7 mouse cellular contexts compared by ENCODE assay signal in genomic region chrX:102189581-102189980, GRCm38 (mm10). TPM values are rescaled to one million over a fixed set of nuclear protein-coding genes. Genes with fewer than 3 reads are reported as not detected.
DNase-seq lines count a peak whose midpoint lies in the region; ATAC-seq lines count a peak whose summit lies in the region.

No protein-coding gene starts in this region.

- ATAC-seq in kidney, embryonic 16.5 days (ENCODE audit: low FRiP score, low TSS enrichment): no peak
- ATAC-seq in hindbrain, embryonic 14.5 days (ENCODE audit: low FRiP score): no peak
- no peak for ATAC-seq in midbrain, embryonic 14.5 days (ENCODE audit: low FRiP score, low TSS enrichment)

- H3K36me3 ChIP-seq in kidney, embryonic 16.5 days (ENCODE audit: insufficient read depth, low read length): peaks cover 18% of the 10 kb centered on the region; the same call in 1 of the 2 replicates
- peaks cover 30% of the 10 kb centered on the region for H3K36me3 ChIP-seq in embryonic facial prominence, embryonic 10.5 days (replicated peaks)
- peaks cover 11% of the 10 kb centered on the region for H3K36me3 ChIP-seq in hindbrain, embryonic 14.5 days (replicated peaks; ENCODE audit: control insufficient read depth, insufficient read depth)
- H3K36me3 ChIP-seq in midbrain, embryonic 14.5 days (ENCODE audit: control insufficient read depth, insufficient read depth, low read length): peaks cover 12% of the 10 kb centered on the region

- DNase-seq in kidney, postnatal 14 days: no peak
- DNase-seq in embryonic facial prominence, embryonic 10.5 days (ENCODE audit: low spot score): no peak
- no peak for DNase-seq in hindbrain, embryonic 14.5 days (ENCODE audit: low spot score)
- no peak for DNase-seq in midbrain, embryonic 14.5 days
- no peak for DNase-seq in retina, embryonic 14.5 days (ENCODE audit: low spot score)
- DNase-seq in gastrocnemius, adult 18-20 months (ENCODE audit: low spot score): no peak

- WGBS in kidney, embryonic 16.5 days: 49% methylated on average over 5 of the region's 5 CpGs
- 46% methylated on average over 5 of the region's 5 CpGs for WGBS in embryonic facial prominence, embryonic 10.5 days
- 56% methylated on average over 5 of the region's 5 CpGs for WGBS in hindbrain, embryonic 14.5 days
- 47% methylated on average over 5 of the region's 5 CpGs for WGBS in midbrain, embryonic 14.5 days

- H3K9me3 ChIP-seq in kidney, embryonic 16.5 days (ENCODE audit: low read length): no peaks in the 10 kb centered on the region
- H3K9me3 ChIP-seq in embryonic facial prominence, embryonic 10.5 days: no peaks in the 10 kb centered on the region
- no peaks in the 10 kb centered on the region for H3K9me3 ChIP-seq in hindbrain, embryonic 14.5 days (ENCODE audit: control insufficient read depth, low read length)
- no peaks in the 10 kb centered on the region for H3K9me3 ChIP-seq in midbrain, embryonic 14.5 days (ENCODE audit: control insufficient read depth, low read length)

- no peak overlapping the region for H3K27ac ChIP-seq in kidney, embryonic 16.5 days (ENCODE audit: low read length)
- no peak overlapping the region for H3K27ac ChIP-seq in embryonic facial prominence, embryonic 10.5 days (replicated peaks)
- H3K27ac ChIP-seq in hindbrain, embryonic 14.5 days: no peak overlapping the region
- no peak overlapping the region for H3K27ac ChIP-seq in midbrain, embryonic 14.5 days (replicated peaks; ENCODE audit: low read depth, low read length)

- H3K4me2 ChIP-seq in kidney, embryonic 16.5 days (replicated peaks; ENCODE audit: low read depth, low read length): peak overlapping the region; percentile 35; the same call in 1 of the 2 replicates
- 0 out of 2 replicates have a peak overlapping the region, but pooled peaks have one; percentile 17 for H3K4me2 ChIP-seq in hindbrain, embryonic 14.5 days (replicated peaks)
- peak overlapping the region; percentile 69; the same call in 1 of the 2 replicates for H3K4me2 ChIP-seq in midbrain, embryonic 14.5 days (ENCODE audit: low read length)

- no peak overlapping the region for H3K9ac ChIP-seq in kidney, embryonic 16.5 days (replicated peaks; ENCODE audit: low read length)
- no peak overlapping the region for H3K9ac ChIP-seq in hindbrain, embryonic 14.5 days
- H3K9ac ChIP-seq in midbrain, embryonic 14.5 days (replicated peaks; ENCODE audit: low read length): no peak overlapping the region

- peaks cover 3% of the 10 kb centered on the region; the same call in 1 of the 2 replicates for H3K27me3 ChIP-seq in kidney, embryonic 16.5 days (ENCODE audit: insufficient read depth, low read length)
- H3K27me3 ChIP-seq in embryonic facial prominence, embryonic 10.5 days (replicated peaks; ENCODE audit: low read depth, poor library complexity, severe bottlenecking): peaks cover 42% of the 10 kb centered on the region
- no peaks in the 10 kb centered on the region for H3K27me3 ChIP-seq in hindbrain, embryonic 14.5 days (ENCODE audit: control insufficient read depth, insufficient read depth, low read length)
- no peaks in the 10 kb centered on the region for H3K27me3 ChIP-seq in midbrain, embryonic 14.5 days (ENCODE audit: control insufficient read depth, insufficient read depth, low read length)

- H3K4me1 ChIP-seq in kidney, embryonic 16.5 days (ENCODE audit: insufficient read depth, low read length): peaks cover 3% of the 10 kb centered on the region; the same call in 1 of the 2 replicates
- peaks cover 11% of the 10 kb centered on the region for H3K4me1 ChIP-seq in embryonic facial prominence, embryonic 10.5 days
- no peaks in the 10 kb centered on the region for H3K4me1 ChIP-seq in hindbrain, embryonic 14.5 days (replicated peaks; ENCODE audit: control insufficient read depth, insufficient read depth, low read length)
- peaks cover 2% of the 10 kb centered on the region; the same call in 1 of the 2 replicates for H3K4me1 ChIP-seq in midbrain, embryonic 14.5 days (ENCODE audit: control insufficient read depth, insufficient read depth, low read length)

- peak overlapping the region; percentile 67; the same call in 1 of the 2 replicates for H3K4me3 ChIP-seq in kidney, embryonic 16.5 days (ENCODE audit: low read length)
- H3K4me3 ChIP-seq in embryonic facial prominence, embryonic 10.5 days: peak overlapping the region; percentile 64
- no peak overlapping the region for H3K4me3 ChIP-seq in hindbrain, embryonic 14.5 days (replicated peaks; ENCODE audit: low read length)
- peak overlapping the region; percentile 49; the same call in 1 of the 2 replicates for H3K4me3 ChIP-seq in midbrain, embryonic 14.5 days (replicated peaks; ENCODE audit: low read depth, low read length)

RNA-seq across cellular contexts. Expression of gene Rps4x, which starts 0.4 kb away (rescaled TPM):
- polyA plus RNA-seq in kidney, embryonic 16.5 days (2015; fragmentation: Nextera tagmentation; extraction: Ambion mirVana): 719 and 735 TPM in 2 replicates
- 702 and 707 TPM in 2 replicates for polyA plus RNA-seq in embryonic facial prominence, embryonic 10.5 days (2016; fragmentation: Nextera tagmentation; extraction: Ambion mirVana)
- 408 and 462 TPM in 2 replicates for polyA plus RNA-seq in hindbrain, embryonic 14.5 days (2014; fragmentation: Nextera tagmentation; extraction: Ambion mirVana)
- polyA plus RNA-seq in midbrain, embryonic 14.5 days (2014; fragmentation: Nextera tagmentation; extraction: Ambion mirVana): 488 and 497 TPM in 2 replicates
- total RNA-seq in gastrocnemius, adult 18-20 months (2021): 100 to 1,000 TPM; 453 to 571 TPM

RNA-seq across cellular contexts. Expression of gene Ercc6l, which starts 32.7 kb away (rescaled TPM):
- 13.5 and 14.1 TPM in 2 replicates for polyA plus RNA-seq in kidney, embryonic 16.5 days (2015; fragmentation: Nextera tagmentation; extraction: Ambion mirVana)
- 23.2 and 23.6 TPM in 2 replicates for polyA plus RNA-seq in embryonic facial prominence, embryonic 10.5 days (2016; fragmentation: Nextera tagmentation; extraction: Ambion mirVana)
- polyA plus RNA-seq in hindbrain, embryonic 14.5 days (2014; fragmentation: Nextera tagmentation; extraction: Ambion mirVana): 2.0 and 2.3 TPM in 2 replicates
- polyA plus RNA-seq in midbrain, embryonic 14.5 days (2014; fragmentation: Nextera tagmentation; extraction: Ambion mirVana): 1.3 and 3.4 TPM in 2 replicates
- under 1 TPM; 0.09 to 0.11 TPM for total RNA-seq in gastrocnemius, adult 18-20 months (2021)

Comparison
In these comparisons a context has a peak if more than half of its experiments do, and no peak if none do; other contexts are left out.
1. H3K4me2 ChIP-seq: peak in every context shown above with its lines; median percentile 69 in midbrain, embryonic 14.5 days; 35 in kidney, embryonic 16.5 days; 17 in hindbrain, embryonic 14.5 days.